Mouse (Mus musculus) thymus, adult 2 months (tissue): Measurements from ENCODE around the gene Mbd4. TPM values are rescaled to one million over a fixed set of nuclear protein-coding genes. Genes with fewer than 3 reads are reported as not detected.

ENCODE experiments used
- DNase-seq: peaks from one replicate; pipeline ENCODE4 v3.0.0; 2021
- H3K27ac ChIP-seq: fragments of 200-500 bp; 2 replicates; pipeline ENCODE4 v1.5.1; 2012; ENCODE audit warnings: low read length, control low read depth; ENCODE audit not compliant: control insufficient read depth, insufficient read depth
- H3K27me3 ChIP-seq: fragments of 200-500 bp; 2 replicates; pipeline ENCODE4 v1.6.1; 2012; ENCODE audit warnings: mild to moderate bottlenecking, low read length, moderate library complexity, mixed read lengths; ENCODE audit not compliant: control insufficient read depth, insufficient read depth
- H3K36me3 ChIP-seq: fragments of 200-500 bp; 2 replicates; pipeline ENCODE4 v1.6.1; 2012; ENCODE audit warnings: mild to moderate bottlenecking, low read length, moderate library complexity; ENCODE audit not compliant: control insufficient read depth, insufficient read depth
- H3K4me1 ChIP-seq: fragments of 200-500 bp; replicated peaks from 2 replicates; pipeline ENCODE4 v1.6.1; 2012; ENCODE audit warnings: low read length; ENCODE audit not compliant: control insufficient read depth, insufficient read depth
- H3K4me3 ChIP-seq: fragments of 200-500 bp; 2 replicates; pipeline ENCODE4 v1.5.1; 2012; ENCODE audit warnings: mild to moderate bottlenecking, low read length, control low read depth, moderate library complexity; ENCODE audit not compliant: control insufficient read depth, insufficient read depth
- CTCF ChIP-seq: fragments of 200-500 bp; IDR thresholded peaks from 2 replicates; pipeline ENCODE4 v1.5.1; 2012; ENCODE audit warnings: mild to moderate bottlenecking, control low read depth, low read length, moderate library complexity, borderline replicate concordance; ENCODE audit not compliant: control insufficient read depth, poor library complexity, insufficient read depth; ENCODE audit errors: extremely low read depth
- POLR2A ChIP-seq: fragments of 200-500 bp; IDR thresholded peaks from 2 replicates; pipeline ENCODE4 v1.6.1; 2012; ENCODE audit warnings: mild to moderate bottlenecking, low read length, control low read depth, moderate library complexity; ENCODE audit not compliant: control insufficient read depth, poor library complexity, insufficient read depth; ENCODE audit errors: extremely low read depth
- WGBS: fragments of 180-500 bp; shearing (Covaris S2); methylation state at CpG from one replicate; pipeline ENCODE4 v1.1.7; 2018; 5-methylcytosine and 5-hydroxymethylcytosine counted together
- polyA plus RNA-seq: library from polyadenylated mRNA; depleted of rRNA; stranded (reverse); fragments of >200 nt; gene quantifications from 2 replicates; pipeline ENCODE4 v1.2.3, GENCODE M21; 2012

Mbd4 gene
- polyA plus RNA-seq, 1 experiment = 9.0 TPM

- 88% methylated on average over 7 of the region's 7 CpGs for WGBS
- Histone ChIP-seq H3K36me3 (no peaks in the 10 kb centered on the region), H3K27me3 (no peaks in the 10 kb centered on the region), H3K4me1 (peaks cover 4% of the 10 kb centered on the region; the same call in 1 of the 2 replicates), H3K4me3 (no peak overlapping the region), H3K27ac (no peak overlapping the region)
- DNase-seq = no peak
- TF ChIP-seq CTCF = no peak
- TF ChIP-seq POLR2A = no peak
These were observed 10.2 kb upstream of the Mbd4 start for GRCm38 (mm10) chr6:115863340-115863841.

- Histone ChIP-seq H3K27me3 (no peaks in the 10 kb centered on the region), H3K36me3 (no peaks in the 10 kb centered on the region), H3K4me1 (peaks cover 4% of the 10 kb centered on the region; the same call in 1 of the 2 replicates), H3K4me3 (no peak overlapping the region), H3K27ac (no peak overlapping the region)
- DNase-seq = no peak
- no peak for TF ChIP-seq POLR2A
- TF ChIP-seq CTCF = no peak
- WGBS = 90% methylated on average over 7 of the region's 7 CpGs
These were observed 6.9 kb upstream of the Mbd4 start for GRCm38 (mm10) chr6:115860027-115860556.

- Histone ChIP-seq H3K4me1 (peaks cover 4% of the 10 kb centered on the region; the same call in 1 of the 2 replicates), H3K27me3 (no peaks in the 10 kb centered on the region), H3K27ac (no peak overlapping the region), H3K4me3 (no peak overlapping the region), H3K36me3 (no peaks in the 10 kb centered on the region)
- WGBS = 72% methylated on average over 4 of the region's 4 CpGs
- no peak for DNase-seq
- TF ChIP-seq POLR2A (no peak), CTCF (no peak)
These were observed 6.1 kb upstream of the Mbd4 start for GRCm38 (mm10) chr6:115859258-115859657.

GRCm38 (mm10) chr6:115856361-115856745 is 3.2 kb upstream of the Mbd4 start:
- H3K4me1 ChIP-seq = peaks cover 11% of the 10 kb centered on the region
- WGBS = 97% methylated on average over 4 of the region's 4 CpGs
- no peaks in the 10 kb centered on the region for H3K36me3 ChIP-seq
- H3K27me3 ChIP-seq = no peaks in the 10 kb centered on the region
- TF ChIP-seq CTCF = no peak
- no peak for TF ChIP-seq POLR2A
- no peak for DNase-seq
- no peak overlapping the region for H3K27ac ChIP-seq
- H3K4me3 ChIP-seq = no peak overlapping the region

DNA sequence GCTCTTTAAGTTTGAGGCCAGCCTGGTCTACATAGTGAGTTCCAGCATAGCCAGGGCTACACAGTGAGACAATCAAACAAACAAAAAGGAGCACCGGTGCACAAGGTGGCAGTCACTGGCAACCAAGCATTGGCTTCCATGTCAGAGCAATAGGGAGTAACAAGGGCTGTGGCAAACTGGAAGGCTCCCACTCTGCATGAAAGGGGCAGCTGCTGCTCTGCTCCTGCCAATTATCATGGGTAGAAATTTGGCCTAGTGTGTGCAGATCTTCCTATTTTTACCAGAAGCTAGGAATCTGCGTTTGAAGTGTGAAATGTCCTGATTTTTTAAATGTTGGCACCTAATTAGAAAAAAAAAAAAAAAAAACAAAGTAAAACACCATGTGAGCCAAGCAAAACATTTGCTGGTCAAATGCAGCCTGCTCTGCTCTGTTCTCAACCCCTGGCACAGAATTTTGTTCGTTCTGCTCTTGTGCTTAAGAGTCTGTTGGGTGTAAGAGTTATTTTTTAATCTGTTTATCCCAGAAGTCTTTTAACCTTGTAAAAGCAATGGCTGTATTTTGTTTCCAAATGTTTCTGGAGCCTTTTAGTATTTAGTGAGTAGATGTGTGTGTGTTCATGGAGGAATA is 2.7 kb upstream of the Mbd4 start:
- no peak for DNase-seq
- Histone ChIP-seq H3K36me3 (no peaks in the 10 kb centered on the region), H3K4me3 (no peak overlapping the region), H3K4me1 (peaks cover 11% of the 10 kb centered on the region), H3K27ac (no peak overlapping the region), H3K27me3 (no peaks in the 10 kb centered on the region)
- 93% methylated on average over 3 of the region's 3 CpGs for WGBS
- TF ChIP-seq POLR2A (no peak), CTCF (no peak)

DNA sequence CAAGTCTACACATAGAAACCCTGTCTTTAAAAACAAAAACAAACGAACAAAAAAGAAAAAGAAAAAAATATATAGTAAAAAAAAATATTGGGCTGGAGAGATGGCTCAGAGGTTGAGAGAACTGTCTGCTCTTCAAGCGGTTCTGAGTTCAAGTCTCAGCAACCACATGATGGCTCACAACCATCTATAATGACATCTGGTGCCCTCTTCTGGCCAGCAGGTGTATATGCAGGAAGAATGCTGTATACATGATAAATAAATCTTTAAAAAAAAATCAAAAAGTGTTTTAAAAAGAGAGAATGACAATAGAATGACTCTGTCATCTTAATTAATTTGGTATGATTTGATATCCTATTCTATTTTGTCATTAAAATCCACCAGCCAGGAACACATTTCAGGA is 1.3 kb upstream of the Mbd4 start:
- no peak for TF ChIP-seq POLR2A
- TF ChIP-seq CTCF = no peak
- peaks cover 9% of the 10 kb centered on the region for H3K4me1 ChIP-seq
- no peak overlapping the region for H3K27ac ChIP-seq
- H3K27me3 ChIP-seq = no peaks in the 10 kb centered on the region
- H3K36me3 ChIP-seq = no peaks in the 10 kb centered on the region
- peak; percentile 24 for DNase-seq
- WGBS = 91% methylated on average over 2 of the region's 2 CpGs
- no peak overlapping the region for H3K4me3 ChIP-seq
